Mouse (Mus musculus): Measurements from ENCODE around the gene AC109138.7. TPM values are rescaled to one million over a fixed set of nuclear protein-coding genes. Genes with fewer than 3 reads are reported as not detected.

Gene AC109138.7
- polyA plus RNA-seq, 1 experiment from 2014 or later: not detected

DNA sequence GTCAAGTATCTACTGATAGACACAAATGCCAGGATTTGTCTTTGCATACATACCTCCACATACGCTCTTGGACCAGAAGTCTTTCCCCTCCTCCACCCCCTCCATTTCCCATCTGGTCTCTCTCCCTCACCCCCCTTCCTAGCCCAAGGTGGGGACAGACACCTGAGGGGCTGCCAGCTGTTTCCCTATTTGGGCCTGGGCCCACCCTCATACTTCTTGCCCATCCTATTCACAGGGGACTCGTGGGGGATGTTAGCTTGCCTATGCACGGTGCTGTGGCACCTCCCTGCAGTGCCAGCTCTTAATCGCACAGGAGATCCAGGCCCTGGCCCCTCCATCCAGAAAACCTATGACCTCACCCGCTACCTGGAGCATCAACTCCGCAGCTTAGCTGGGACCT lies 5.8 kb downstream of the AC109138.7 start:
- H3K4me1 ChIP-seq (replicated peaks; ENCODE audit: control insufficient read depth, insufficient read depth, low read length): peaks cover 6% of the 10 kb centered on the region
- no peak overlapping the region for H3K4me3 ChIP-seq (ENCODE audit: low read depth, low read length)
- H3K27me3 ChIP-seq (ENCODE audit: control insufficient read depth, insufficient read depth, low read length): peaks cover 11% of the 10 kb centered on the region
- ATAC-seq (replicated peaks; ENCODE audit: low FRiP score): no peak
- no peak overlapping the region for H3K9ac ChIP-seq (ENCODE audit: low read length)
- no peaks in the 10 kb centered on the region for H3K36me3 ChIP-seq (ENCODE audit: control insufficient read depth, insufficient read depth, low read length)
- no peaks in the 10 kb centered on the region for H3K9me3 ChIP-seq (ENCODE audit: control insufficient read depth, low read length)
- DNase-seq (ENCODE audit: low spot score): no peak
- no peak overlapping the region for H3K4me2 ChIP-seq (ENCODE audit: low read depth, low read length, severe bottlenecking)
- 88% methylated on average over 6 of the region's 6 CpGs for WGBS
- H3K27ac ChIP-seq (ENCODE audit: low read depth, low read length): no peak overlapping the region

DNA sequence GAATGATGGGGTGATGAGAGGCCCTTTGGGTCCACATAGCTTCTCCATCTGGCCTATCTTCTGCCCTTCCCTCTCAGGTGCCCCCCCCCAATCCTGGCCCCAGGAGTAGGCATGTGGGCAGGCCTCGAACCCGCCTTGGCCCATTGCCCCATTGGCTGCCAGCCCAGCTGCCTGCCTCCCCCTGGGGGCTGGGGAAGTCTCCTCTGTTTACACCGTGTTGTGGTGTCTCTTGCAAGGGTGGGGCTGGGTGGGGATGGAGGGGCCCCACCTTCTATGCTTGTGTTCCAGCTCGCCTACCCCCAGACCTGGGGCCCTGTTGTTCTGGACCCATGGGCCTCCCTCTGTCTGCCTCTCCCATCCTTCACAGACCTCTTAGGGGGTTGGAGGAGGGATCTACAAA lies 6.3 kb downstream of the AC109138.7 start:
- Histone ChIP-seq H3K4me3 (ENCODE audit: low read depth, low read length) (no peak overlapping the region), H3K9me3 (ENCODE audit: control insufficient read depth, low read length) (no peaks in the 10 kb centered on the region), H3K4me2 (ENCODE audit: low read depth, low read length, severe bottlenecking) (no peak overlapping the region), H3K9ac (ENCODE audit: low read length) (no peak overlapping the region), H3K4me1 (replicated peaks; ENCODE audit: control insufficient read depth, insufficient read depth, low read length) (peaks cover 3% of the 10 kb centered on the region; the same call in 1 of the 2 replicates), H3K27ac (ENCODE audit: low read depth, low read length) (no peak overlapping the region), H3K36me3 (ENCODE audit: control insufficient read depth, insufficient read depth, low read length) (no peaks in the 10 kb centered on the region), H3K27me3 (ENCODE audit: control insufficient read depth, insufficient read depth, low read length) (peaks cover 7% of the 10 kb centered on the region)
- DNase-seq (ENCODE audit: low spot score): no peak
- no peak for ATAC-seq (replicated peaks; ENCODE audit: low FRiP score)
- WGBS: 70% methylated on average over 4 of the region's 4 CpGs

DNA sequence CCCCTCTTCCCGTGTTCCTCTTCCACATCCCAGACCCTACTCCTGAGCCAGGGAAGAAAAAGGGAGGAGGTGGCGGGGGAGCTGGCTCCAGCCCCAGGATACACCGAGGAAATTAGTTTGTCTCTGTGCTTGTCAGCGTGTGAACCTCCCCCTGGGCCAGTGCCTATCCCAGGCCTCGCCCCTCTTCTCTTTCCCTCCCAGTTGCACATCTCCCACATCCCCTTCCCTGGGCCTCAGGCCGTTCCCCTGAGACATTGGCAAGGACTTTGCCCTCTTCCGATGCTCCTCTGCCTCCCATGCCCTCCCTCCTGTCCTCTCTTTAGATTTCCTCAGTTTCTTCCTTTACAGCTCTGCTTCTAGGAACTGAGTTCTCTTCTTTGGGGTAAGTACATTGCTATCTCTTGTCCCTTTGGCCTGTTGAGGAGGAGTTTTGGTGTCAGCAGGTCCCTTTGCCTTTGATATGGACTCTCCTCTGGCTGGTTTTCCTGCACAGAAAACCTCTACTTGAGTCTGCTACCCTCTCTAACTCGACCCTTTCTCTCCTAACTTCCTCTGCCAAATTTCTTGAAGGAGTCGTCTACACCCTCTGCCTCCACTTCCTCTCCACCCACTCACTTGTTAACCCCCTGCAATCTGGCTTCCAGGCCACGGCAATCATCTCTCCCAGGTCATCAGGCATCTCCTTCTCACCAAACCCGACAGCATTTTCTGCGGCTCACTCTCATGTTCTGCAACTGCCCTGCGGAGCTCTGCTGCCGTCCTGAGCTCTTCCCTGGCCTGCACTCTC lies 7.0 kb downstream of the AC109138.7 start:
- no peaks in the 10 kb centered on the region for H3K9me3 ChIP-seq (ENCODE audit: control insufficient read depth, low read length)
- ATAC-seq (replicated peaks; ENCODE audit: low FRiP score) (no peak), DNase-seq (ENCODE audit: low spot score) (no peak)
- no peak overlapping the region for H3K9ac ChIP-seq (ENCODE audit: low read length)
- WGBS: 66% methylated on average over 14 of the region's 14 CpGs
- H3K36me3 ChIP-seq (ENCODE audit: control insufficient read depth, insufficient read depth, low read length): no peaks in the 10 kb centered on the region
- no peak overlapping the region for H3K27ac ChIP-seq (ENCODE audit: low read depth, low read length)
- H3K4me3 ChIP-seq (ENCODE audit: low read depth, low read length): no peak overlapping the region
- H3K4me1 ChIP-seq (replicated peaks; ENCODE audit: control insufficient read depth, insufficient read depth, low read length): peaks cover 3% of the 10 kb centered on the region; the same call in 1 of the 2 replicates
- H3K4me2 ChIP-seq (ENCODE audit: low read depth, low read length, severe bottlenecking): no peak overlapping the region
- peaks cover 3% of the 10 kb centered on the region for H3K27me3 ChIP-seq (ENCODE audit: control insufficient read depth, insufficient read depth, low read length)

DNA sequence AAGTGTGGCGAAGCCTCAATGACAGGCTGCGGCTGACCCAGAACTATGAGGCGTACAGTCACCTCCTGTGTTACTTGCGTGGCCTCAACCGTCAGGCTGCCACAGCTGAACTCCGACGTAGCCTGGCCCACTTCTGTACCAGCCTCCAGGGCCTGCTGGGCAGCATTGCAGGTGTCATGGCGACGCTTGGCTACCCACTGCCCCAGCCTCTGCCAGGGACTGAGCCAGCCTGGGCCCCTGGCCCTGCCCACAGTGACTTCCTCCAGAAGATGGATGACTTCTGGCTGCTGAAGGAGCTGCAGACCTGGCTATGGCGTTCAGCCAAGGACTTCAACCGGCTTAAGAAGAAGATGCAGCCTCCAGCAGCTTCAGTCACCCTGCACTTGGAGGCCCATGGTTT lies 8.0 kb downstream of the AC109138.7 start:
- H3K4me3 ChIP-seq (ENCODE audit: low read depth, low read length): no peak overlapping the region
- ATAC-seq (replicated peaks; ENCODE audit: low FRiP score) (no peak), DNase-seq (ENCODE audit: low spot score) (no peak)
- 86% methylated on average over 11 of the region's 11 CpGs for WGBS
- H3K27ac ChIP-seq (ENCODE audit: low read depth, low read length): no peak overlapping the region
- no peaks in the 10 kb centered on the region for H3K27me3 ChIP-seq (ENCODE audit: control insufficient read depth, insufficient read depth, low read length)
- H3K36me3 ChIP-seq (ENCODE audit: control insufficient read depth, insufficient read depth, low read length): no peaks in the 10 kb centered on the region
- no peaks in the 10 kb centered on the region for H3K9me3 ChIP-seq (ENCODE audit: control insufficient read depth, low read length)
- H3K4me2 ChIP-seq (ENCODE audit: low read depth, low read length, severe bottlenecking): no peak overlapping the region
- H3K9ac ChIP-seq (ENCODE audit: low read length): no peak overlapping the region
- peaks cover under 1% of the 10 kb centered on the region; the same call in 1 of the 2 replicates for H3K4me1 ChIP-seq (replicated peaks; ENCODE audit: control insufficient read depth, insufficient read depth, low read length)

DNA sequence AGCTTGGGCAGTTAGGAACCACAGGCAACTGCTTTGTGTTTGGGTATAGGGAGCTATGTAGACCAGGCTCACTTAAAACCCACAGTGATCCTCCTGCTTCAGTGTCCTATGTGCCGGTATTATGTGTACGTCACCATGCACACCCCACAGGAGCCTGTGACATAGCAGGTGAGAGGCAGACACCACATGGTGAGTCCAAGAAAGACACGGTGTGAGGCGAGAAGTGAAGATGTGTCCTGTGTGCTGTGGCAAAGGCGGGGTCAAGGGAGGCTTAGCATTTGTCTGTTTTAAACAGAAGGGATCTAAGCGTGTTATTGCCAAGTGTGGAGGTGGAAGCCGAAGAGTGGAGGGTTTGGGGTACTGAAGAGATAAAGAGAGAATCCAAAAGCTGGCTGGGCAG lies 12.6 kb downstream of the AC109138.7 start:
- WGBS: 90% methylated on average over 7 of the region's 7 CpGs
- H3K9me3 ChIP-seq (ENCODE audit: control insufficient read depth, low read length): no peaks in the 10 kb centered on the region
- H3K4me2 ChIP-seq (ENCODE audit: low read depth, low read length, severe bottlenecking): no peak overlapping the region
- H3K27ac ChIP-seq (ENCODE audit: low read depth, low read length): no peak overlapping the region
- no peaks in the 10 kb centered on the region for H3K36me3 ChIP-seq (ENCODE audit: control insufficient read depth, insufficient read depth, low read length)
- H3K4me3 ChIP-seq (ENCODE audit: low read depth, low read length): no peak overlapping the region
- no peak for DNase-seq (ENCODE audit: low spot score)
- H3K9ac ChIP-seq (ENCODE audit: low read length): no peak overlapping the region
- no peaks in the 10 kb centered on the region for H3K27me3 ChIP-seq (ENCODE audit: control insufficient read depth, insufficient read depth, low read length)
- no peak for ATAC-seq (replicated peaks; ENCODE audit: low FRiP score)
- H3K4me1 ChIP-seq (replicated peaks; ENCODE audit: control insufficient read depth, insufficient read depth, low read length): no peaks in the 10 kb centered on the region

GRCm38 (mm10) chr19:4227446-4227845 lies 13.3 kb downstream of the AC109138.7 start:
- H3K27ac ChIP-seq (ENCODE audit: low read depth, low read length): no peak overlapping the region

DNA sequence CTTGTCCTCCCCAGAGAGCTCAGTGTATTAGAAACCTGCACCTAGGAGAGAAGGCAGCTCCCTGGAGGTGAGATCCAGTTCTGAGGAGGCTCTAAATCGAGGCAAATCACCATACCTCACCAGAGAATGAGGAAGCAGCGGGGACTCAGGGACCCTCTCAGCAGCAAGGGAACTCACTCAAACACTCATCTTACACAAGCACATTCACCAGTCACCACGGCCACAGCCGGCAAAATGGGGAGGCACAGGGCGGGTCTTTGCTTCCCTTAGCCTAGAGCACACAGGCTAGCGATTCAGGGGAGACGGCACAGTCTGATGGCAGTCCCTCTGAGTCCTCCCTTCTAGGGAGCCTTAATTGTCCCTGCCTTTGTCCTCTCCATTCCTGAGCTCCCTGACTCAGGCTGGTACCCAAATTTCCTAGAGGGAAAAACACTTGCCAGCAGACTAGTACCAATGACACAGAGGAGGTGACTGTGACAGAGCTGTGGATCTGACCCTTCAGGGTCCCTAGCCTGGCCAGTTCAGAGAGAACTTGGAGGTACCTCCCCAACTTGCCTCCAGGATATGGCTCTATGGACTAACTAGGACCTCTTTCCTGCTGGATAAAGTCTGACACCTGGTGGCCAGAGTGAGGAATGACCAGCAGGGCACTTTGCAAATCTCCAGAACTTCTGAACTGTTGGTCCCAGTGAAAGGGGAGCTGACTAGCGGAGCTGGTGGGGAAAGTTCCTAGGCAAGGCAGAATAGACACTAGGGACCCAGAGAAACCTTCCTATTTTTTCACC lies 13.9 kb downstream of the AC109138.7 start:
- Histone ChIP-seq H3K4me2 (ENCODE audit: low read depth, low read length, severe bottlenecking) (no peak overlapping the region), H3K9ac (ENCODE audit: low read length) (no peak overlapping the region), H3K27ac (ENCODE audit: low read depth, low read length) (no peak overlapping the region), H3K4me1 (replicated peaks; ENCODE audit: control insufficient read depth, insufficient read depth, low read length) (no peaks in the 10 kb centered on the region; the same call in 1 of the 2 replicates), H3K27me3 (ENCODE audit: control insufficient read depth, insufficient read depth, low read length) (no peaks in the 10 kb centered on the region), H3K4me3 (ENCODE audit: low read depth, low read length) (no peak overlapping the region), H3K9me3 (ENCODE audit: control insufficient read depth, low read length) (no peaks in the 10 kb centered on the region), H3K36me3 (ENCODE audit: control insufficient read depth, insufficient read depth, low read length) (no peaks in the 10 kb centered on the region)
- DNase-seq (ENCODE audit: low spot score) (peak; percentile 85), ATAC-seq (replicated peaks; ENCODE audit: low FRiP score) (peak; percentile 55; the same call in 1 of the 2 replicates)
- WGBS: 26% methylated on average over 8 of the region's 8 CpGs

More at GRCm38 (mm10) chr19:4227446-4227845, 13.3 kb downstream of the AC109138.7 start:
- no peaks in the 10 kb centered on the region for H3K9me3 ChIP-seq (ENCODE audit: control insufficient read depth, low read length)
- H3K9ac ChIP-seq (ENCODE audit: low read length): no peak overlapping the region
- WGBS: 69% methylated on average over 5 of the region's 5 CpGs
- no peak overlapping the region for H3K4me3 ChIP-seq (ENCODE audit: low read depth, low read length)
- no peaks in the 10 kb centered on the region for H3K27me3 ChIP-seq (ENCODE audit: control insufficient read depth, insufficient read depth, low read length)
- no peak overlapping the region for H3K4me2 ChIP-seq (ENCODE audit: low read depth, low read length, severe bottlenecking)
- H3K4me1 ChIP-seq (replicated peaks; ENCODE audit: control insufficient read depth, insufficient read depth, low read length): no peaks in the 10 kb centered on the region; the same call in 1 of the 2 replicates
- DNase-seq (ENCODE audit: low spot score): no peak
- ATAC-seq (replicated peaks; ENCODE audit: low FRiP score): no peak
- no peaks in the 10 kb centered on the region for H3K36me3 ChIP-seq (ENCODE audit: control insufficient read depth, insufficient read depth, low read length)

GRCm38 (mm10) chr19:4228891-4229290 lies 14.7 kb downstream of the AC109138.7 start:
- 79% methylated on average over 4 of the region's 4 CpGs for WGBS
- DNase-seq (ENCODE audit: low spot score): no peak

More at GRCm38 (mm10) chr19:4228891-4229290, 14.7 kb downstream of the AC109138.7 start:
- no peak for ATAC-seq (replicated peaks; ENCODE audit: low FRiP score)
- H3K27ac ChIP-seq (ENCODE audit: low read depth, low read length): no peak overlapping the region
- H3K4me1 ChIP-seq (replicated peaks; ENCODE audit: control insufficient read depth, insufficient read depth, low read length): no peaks in the 10 kb centered on the region; the same call in 1 of the 2 replicates
- no peak overlapping the region for H3K4me2 ChIP-seq (ENCODE audit: low read depth, low read length, severe bottlenecking)
- no peaks in the 10 kb centered on the region for H3K27me3 ChIP-seq (ENCODE audit: control insufficient read depth, insufficient read depth, low read length)
- no peak overlapping the region for H3K4me3 ChIP-seq (ENCODE audit: low read depth, low read length)
- no peaks in the 10 kb centered on the region for H3K9me3 ChIP-seq (ENCODE audit: control insufficient read depth, low read length)
- no peaks in the 10 kb centered on the region for H3K36me3 ChIP-seq (ENCODE audit: control insufficient read depth, insufficient read depth, low read length)
- H3K9ac ChIP-seq (ENCODE audit: low read length): no peak overlapping the region

Measured in forebrain, embryonic 11.5 days (tissue).